Mouse (Mus musculus) heart, postnatal 0 days (tissue): ENCODE data around the gene Esf1.

Experiments used
- CTCF ChIP-seq: IDR thresholded peaks from 2 replicates; pipeline ENCODE4 v1.5.1; 2016; ENCODE audit warnings: antibody characterized with exemption, control low read depth, low read depth
- EP300 ChIP-seq: IDR thresholded peaks from 2 replicates; pipeline ENCODE4 v1.6.1; 2016; ENCODE audit warnings: antibody characterized with exemption, low read depth

DNA sequence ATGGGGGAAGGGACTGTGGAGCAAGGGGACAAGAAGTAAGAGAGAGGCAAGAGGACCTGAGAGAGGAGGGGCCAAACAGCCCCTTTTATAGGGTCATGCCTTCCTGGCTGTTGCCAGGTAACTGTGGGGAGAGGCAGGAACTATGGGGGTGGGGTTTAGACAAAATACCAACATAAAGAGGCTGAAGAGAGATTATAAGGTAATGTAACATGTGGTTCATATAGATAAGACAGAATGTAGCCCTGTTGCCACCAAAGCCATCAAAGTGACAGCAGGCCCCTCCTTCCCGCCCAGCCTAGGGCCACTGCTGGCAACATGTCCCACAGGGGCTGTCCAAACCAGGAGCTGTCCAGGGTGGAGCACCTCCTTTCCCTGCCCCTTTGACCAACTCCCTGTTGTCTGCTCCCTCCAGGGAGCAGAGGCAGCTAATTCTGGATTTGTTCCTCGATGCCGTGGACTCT, 73.2 kb downstream of the Esf1 start:
- no peak for TF ChIP-seq CTCF
- TF ChIP-seq EP300, result no peak
